Mouse (Mus musculus) T-helper 1 cell (primary cell): ENCODE results near the gene Rbm45.

ENCODE experiments used
- in situ Hi-C: fragments of 300-600 bp; cut with MboI, MseI; formaldehyde crosslinking; loops from one replicate; pipeline ENCODE4 v1.15.1; 2025; ENCODE audit warnings: high pct_unique_total_duplicates

Gene Rbm45

GRCm38 (mm10) chr2:76369821-76370655 lies at the start of gene Rbm45:
Rbm45 (plus strand) TSS chr2:76369984.
- in situ Hi-C loops: no loop called here

GRCm38 (mm10) chr2:76320336-76320735 lies 49.4 kb upstream of the Rbm45 start:
- in situ Hi-C loops: no loop called here

DNA sequence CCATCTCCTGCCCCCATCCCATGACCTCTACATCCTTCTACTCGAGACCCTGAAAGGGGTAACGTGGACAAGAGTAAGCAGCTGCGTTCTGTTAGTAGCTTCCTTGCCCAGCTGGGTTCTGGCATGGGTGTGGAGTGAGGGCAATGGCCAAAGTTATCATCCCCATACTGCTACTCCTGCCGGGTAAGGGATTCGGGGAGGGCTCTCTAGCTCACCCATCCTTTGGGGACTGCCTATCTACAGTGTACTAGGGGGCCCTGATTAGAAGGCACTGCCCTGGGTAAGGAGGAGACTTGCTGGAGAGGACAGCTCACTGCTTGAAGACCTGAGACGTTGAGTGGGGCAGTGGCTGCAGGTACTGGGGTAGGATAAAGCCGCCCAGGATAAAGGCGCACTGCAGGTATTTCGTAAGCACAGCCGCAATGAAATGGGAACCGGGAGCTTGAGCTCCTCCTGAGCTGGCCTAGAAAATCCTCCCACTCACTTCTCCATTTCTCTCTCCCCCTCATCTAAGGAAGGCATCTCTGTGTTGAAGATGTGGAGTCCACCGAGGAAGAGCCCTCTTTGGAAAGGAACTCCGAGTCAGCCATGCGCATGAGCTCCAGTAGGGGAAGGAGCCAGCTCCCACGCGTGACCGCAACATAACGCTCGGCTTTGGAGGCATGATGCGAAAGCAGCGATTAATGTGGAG lies 46.5 kb upstream of the Rbm45 start:
- in situ Hi-C loops: no loop called here

DNA sequence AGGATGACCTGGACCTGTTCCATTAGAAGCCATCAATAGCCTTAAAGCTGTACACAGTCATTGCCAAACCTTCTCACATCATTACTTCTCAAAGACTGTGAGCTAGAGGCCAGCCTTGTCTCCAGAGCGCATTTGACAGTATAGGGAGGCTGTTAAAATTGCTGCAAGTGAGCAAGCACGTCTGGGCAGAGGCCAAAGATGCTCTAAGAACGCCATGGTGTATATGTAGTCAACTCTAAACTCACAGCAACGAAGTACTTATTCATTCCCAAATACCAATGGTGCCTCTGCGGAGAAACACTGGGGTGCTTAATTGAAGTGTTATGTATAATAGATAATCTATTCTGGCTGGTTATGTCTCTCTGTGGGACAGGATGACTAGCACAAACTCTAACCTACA lies 45.3 kb upstream of the Rbm45 start:
- in situ Hi-C loops: no loop called here

DNA sequence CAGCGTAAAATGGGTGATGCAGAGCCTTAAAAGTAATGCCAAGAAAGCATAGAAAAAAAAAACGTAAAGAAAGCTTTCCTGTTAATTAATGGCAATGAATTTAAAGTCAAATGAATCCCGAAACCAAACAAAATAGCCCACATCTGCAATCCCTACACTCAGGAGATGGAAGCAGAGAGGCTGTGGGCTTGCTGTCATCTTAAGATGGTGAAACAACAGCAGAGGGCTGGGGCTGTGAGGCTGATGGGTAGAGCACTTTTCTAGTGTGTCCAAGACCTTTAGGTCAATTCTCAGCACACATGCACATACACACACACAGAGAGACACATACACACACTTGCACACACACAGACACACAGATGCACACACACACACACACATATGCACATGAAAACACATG lies 43.6 kb upstream of the Rbm45 start:
- in situ Hi-C loops: no loop called here

GRCm38 (mm10) chr2:76330081-76330480 lies 39.7 kb upstream of the Rbm45 start:
- in situ Hi-C loops: loop anchor here (10.0 kb wide), 1 partner anchor 515 kb away; no protein-coding TSS in a partner anchor

GRCm38 (mm10) chr2:76332161-76332805 lies 37.5 kb upstream of the Rbm45 start:
- in situ Hi-C loops: loop anchor here (10.0 kb wide), 1 partner anchor 517 kb away; no protein-coding TSS in a partner anchor

DNA sequence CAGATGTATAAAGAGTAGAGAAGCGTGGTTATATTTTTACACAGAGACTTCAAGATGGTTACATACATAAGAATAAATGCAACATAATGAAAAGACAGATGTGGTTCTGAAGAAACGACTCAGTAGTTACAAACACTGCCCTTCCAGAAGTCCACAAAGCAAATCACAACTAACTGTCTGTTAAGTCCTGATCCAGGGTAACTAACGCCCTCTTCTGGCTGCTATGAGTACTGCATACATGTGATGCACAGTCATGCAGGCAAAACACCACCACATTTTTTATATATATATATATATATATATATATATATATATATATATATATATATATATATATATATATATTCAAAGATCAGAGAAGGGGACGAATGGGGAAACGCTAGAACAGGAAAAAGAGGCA lies 35.2 kb upstream of the Rbm45 start:
- in situ Hi-C loops: loop anchor here (10.0 kb wide), 1 partner anchor 520 kb away; no protein-coding TSS in a partner anchor

GRCm38 (mm10) chr2:76338215-76339156 lies 31.3 kb upstream of the Rbm45 start, which contains the start of gene Pde11a:
Pde11a (minus strand) TSS chr2:76338774.
- in situ Hi-C loops: loop anchor here (5.0 to 10.0 kb wide), 2 partner anchors 211 to 524 kb away; no protein-coding TSS in a partner anchor

DNA sequence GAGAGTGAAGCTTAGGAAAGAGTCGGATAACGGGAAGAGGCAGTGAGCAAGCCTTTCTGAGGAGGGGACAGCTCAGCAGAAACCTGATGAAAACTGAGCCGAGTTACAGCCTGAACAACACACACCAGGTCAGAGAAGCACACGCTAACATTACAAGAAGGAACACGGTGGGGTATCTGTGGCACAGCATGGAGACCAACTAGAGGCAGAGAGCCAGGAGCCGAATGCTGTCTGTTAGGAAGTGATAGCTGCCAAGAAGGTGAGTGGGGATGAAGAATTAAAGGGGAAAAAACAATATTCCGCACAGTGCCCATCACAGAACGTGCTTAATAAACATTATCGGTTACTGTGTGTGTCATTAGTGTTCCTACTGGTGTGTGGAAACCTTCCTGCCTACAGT lies 27.6 kb upstream of the Rbm45 start:
- in situ Hi-C loops: no loop called here

GRCm38 (mm10) chr2:76347839-76348238 lies 21.9 kb upstream of the Rbm45 start:
- in situ Hi-C loops: no loop called here

- in situ Hi-C loops: no loop called here
Observed at GRCm38 (mm10) chr2:76360226-76360625, 9.6 kb upstream of the Rbm45 start, which contains the start of gene Cyct. Cyct (minus strand) TSS chr2:76360450.

DNA sequence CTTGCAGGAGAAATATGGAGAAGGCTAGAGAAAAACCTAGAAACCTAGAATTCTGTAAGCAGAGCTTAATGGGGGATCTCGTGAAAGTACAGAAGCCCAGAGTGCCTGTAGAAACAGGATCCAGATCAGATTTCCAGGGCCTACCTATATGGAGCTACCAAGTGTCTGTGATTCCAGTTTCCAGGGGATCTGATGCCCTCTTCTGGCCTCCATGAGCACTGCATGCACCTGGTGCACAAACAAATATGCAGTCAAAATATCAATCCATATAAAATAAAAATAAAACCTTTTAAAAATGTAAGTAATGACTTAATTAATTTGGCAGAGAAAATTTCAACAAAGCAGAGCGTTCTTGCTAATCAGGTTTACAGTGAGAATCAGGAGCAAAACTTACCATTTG lies 7.7 kb upstream of the Rbm45 start:
- in situ Hi-C loops: no loop called here

DNA sequence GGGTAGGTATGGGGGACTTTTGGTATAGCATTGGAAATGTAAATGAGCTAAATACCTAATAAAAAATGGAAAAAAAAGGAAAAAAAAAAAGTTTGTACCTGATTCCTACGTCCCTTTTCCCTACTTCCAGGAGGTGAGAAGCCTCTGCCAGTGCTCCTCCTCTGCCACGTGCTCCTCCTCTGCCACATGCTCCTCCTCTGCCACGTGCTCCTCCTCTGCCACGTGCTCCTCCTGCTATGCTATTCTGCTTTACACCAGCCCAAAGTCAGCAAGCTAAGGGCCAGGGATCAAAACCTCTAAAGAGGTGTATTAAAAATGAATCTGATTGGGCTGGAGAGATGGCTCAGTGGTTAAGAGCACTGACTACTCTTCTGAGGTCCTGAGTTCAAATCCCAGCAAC lies 4.0 kb upstream of the Rbm45 start:
- in situ Hi-C loops: no loop called here

DNA sequence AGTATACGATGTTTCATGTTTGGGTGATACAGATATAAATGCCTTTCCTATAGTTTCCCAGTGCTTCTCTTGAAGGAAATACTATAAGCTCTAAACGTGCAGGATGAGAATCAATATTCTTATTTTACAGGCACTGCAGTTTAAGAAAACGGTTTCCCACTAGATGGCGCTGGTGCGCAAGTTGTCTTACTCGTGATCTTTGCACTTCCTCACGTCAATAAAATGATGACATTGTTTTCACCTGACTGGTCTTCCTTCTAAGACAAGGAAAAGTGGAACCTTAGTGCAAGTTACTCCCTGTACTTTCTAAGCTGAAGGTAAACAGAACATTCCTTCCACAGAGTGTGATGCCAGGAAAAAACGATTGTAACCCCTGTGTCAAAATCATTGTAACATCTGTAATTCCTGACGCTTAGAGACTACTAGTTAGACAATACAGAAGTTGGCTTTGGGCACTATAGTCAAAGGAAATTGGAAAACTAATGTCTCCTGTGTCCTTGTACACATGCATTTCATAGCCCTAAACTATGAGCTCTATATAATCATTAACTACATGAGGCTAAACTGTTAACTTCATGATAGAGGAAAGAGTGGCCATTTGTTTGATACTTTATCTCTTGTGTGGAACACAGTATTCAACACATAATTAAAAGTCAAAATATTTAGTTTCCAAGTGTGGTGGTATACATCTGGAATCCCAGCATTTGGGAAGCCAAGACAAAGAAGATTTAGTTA lies 2.4 kb upstream of the Rbm45 start:
- in situ Hi-C loops: no loop called here

DNA sequence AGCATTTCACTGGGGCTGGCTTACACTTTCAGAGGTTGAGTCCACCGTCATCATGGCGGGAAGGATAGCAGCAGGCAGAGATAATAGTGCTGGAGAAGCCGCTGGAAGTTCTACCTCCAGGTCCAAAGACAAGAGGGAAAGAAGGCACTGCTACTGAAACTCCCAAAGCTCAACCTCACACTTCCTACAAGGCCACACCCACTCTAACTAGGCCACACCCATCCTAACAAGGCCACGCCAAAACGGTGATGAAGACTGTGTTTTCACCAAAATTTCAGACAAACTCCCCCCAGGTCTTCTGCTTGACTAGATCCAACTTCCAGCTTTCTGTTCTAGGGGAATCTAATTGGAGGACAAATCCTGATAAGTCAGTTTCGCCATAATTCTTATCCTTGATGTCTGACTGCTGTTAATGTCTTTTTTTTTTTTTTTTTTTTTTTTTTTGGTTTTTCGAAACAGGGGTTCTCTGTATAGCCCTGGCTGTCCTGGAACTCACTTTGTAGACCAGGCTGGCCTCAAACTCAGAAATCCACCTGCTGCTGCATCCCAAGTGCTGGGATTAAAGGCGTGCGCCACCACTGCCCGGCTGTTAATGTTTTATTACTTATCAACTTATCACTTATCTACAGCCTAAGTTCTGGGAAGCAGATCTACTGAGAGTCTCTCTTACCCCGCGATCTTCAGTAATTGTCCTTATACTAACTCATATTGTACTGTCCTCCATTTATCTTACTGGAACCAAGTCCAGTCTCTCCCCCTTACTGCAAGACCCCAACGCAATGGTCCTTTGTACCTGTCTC lies 723 bp upstream of the Rbm45 start:
- in situ Hi-C loops: no loop called here

DNA sequence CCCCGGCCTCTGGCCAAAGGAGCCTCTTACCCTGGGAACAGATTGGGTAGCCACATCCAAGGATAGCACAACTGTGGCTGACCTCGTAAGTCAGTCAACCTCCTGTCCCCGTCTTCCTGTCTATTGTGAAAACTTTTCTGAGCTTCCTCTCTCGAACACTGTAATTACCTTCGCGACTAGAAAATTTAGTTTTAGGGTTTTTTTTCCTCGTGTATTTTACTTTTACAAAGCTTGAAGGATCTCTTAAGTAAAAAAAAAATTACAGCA lies 805 bp downstream of the Rbm45 start:
- in situ Hi-C loops: no loop called here

GRCm38 (mm10) chr2:76372244-76372643 lies 2.5 kb downstream of the Rbm45 start:
- in situ Hi-C loops: no loop called here

DNA sequence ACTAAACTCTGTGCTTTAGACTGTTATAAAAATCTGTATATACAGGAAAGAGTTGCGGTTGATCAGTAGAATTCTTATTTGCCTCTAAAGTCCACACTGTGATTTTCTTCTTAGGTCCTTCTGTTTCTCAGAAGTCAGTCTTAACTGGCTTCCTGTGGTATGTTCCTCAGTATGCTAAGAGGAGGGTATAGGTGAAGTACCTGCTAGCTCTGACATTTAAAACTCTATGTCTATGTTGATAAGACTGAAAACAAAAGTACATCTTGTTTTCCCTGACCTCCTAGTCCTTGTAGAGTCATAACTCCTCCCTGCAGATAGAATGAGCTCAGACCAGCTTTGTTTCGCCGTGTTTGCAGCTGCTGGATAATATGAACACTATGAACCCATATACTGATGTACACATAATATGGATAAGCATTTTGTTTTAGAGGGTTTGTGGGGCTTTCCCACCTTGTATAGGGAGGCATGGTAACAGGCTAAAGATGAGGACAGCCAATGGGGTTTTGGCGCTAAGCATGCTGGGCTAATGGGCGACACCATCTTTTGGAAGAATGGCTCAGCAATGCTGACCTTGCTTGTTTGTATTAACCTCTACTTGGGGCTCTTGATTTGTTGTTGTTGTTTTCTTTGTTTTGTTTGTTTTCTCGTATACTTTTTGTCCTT lies 4.9 kb downstream of the Rbm45 start:
- in situ Hi-C loops: loop anchor here (25.0 kb wide), 1 partner anchor 1538 kb away; no protein-coding TSS in a partner anchor
